Mouse (Mus musculus) mesoderm, embryonic 11.5 days (tissue): ENCODE measurements around the gene Rhox2e.
"Not testable (repeated sequence)": the region's sequence is repeated elsewhere in the genome, so short reads cannot be mapped to it uniquely, and the experiment has no call there.

Experiments
- DNase-seq: peaks from one replicate; pipeline ENCODE4 v3.0.0-alpha.2; 2012; ENCODE audit warnings: low read depth, low spot score

The Rhox2e gene

GRCm38 (mm10) chrX:37530152-37530551 is at the start of gene Rhox2e:
TSS of gene Rhox2e (plus strand) at chrX:37530452.
- DNase-seq: not testable (repeated sequence)

DNA sequence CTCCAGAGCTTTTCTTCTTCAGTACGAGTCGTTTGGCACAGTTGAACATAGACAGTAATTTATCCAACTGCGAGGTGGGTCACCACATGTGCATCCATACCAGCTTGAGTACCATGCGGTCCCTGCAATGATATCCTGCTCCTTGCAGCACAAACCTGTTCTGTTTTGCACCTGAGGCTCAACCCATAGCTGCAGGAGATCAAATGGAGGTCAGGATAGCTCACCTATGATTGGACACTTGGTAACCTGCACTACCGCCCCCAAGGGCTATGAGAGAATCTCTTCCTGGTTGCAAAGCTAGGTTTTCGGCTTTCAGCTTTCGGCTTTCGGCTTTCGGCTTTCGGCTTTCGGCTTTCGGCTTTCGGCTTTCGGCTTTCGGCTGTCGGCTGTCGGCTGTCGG is 16.2 kb upstream of the Rhox2e start, which contains the start of gene Rhox4d:
Gene Rhox4d (plus strand): TSS at position 301 of the 400 bp plus-strand sequence.
- DNase-seq: not testable (repeated sequence)

DNA sequence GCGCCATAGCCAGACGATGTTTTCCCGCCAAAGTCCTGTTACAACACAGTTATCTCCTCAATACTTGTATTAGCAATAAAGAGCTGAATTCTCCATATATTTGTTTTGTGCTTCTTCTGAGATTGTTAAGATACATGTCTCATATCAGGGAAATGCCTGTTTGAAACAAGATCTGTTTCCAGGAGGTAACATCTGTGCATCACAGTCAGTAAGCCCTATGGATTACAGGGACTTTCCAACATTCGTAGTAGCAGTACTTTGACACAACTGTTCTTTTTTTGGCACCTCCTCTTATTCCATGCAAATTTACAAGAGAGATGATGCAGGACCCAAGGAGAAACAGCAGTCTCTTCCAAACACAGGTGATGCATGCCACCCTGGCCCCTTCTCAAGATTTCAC is 11.5 kb downstream of the Rhox2e start, which contains the start of gene Rhox3e:
Gene Rhox3e (plus strand): TSS at position 301 of the 400 bp plus-strand sequence.
- DNase-seq: not testable (repeated sequence)

DNA sequence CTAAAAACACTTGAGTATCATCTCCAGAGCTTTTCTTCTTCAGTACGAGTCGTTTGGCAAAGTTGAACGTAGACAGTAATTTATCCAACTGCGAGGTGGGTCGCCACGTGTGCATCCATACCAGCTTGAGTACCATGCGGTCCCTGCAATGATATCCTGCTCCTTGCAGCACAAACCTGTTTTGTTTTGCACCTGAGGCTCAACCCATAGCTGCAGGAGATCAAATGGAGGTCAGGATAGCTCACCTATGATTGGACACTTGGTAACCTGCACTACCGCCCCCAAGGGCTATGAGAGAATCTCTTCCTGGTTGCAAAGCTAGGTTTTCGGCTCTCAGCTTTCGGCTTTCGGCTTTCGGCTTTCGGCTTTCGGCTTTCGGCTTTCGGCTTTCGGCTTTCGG is 26.9 kb downstream of the Rhox2e start, which contains the start of gene Rhox4e:
Gene Rhox4e (plus strand): TSS at position 301 of the 400 bp plus-strand sequence.
- not testable (repeated sequence) for DNase-seq

DNA sequence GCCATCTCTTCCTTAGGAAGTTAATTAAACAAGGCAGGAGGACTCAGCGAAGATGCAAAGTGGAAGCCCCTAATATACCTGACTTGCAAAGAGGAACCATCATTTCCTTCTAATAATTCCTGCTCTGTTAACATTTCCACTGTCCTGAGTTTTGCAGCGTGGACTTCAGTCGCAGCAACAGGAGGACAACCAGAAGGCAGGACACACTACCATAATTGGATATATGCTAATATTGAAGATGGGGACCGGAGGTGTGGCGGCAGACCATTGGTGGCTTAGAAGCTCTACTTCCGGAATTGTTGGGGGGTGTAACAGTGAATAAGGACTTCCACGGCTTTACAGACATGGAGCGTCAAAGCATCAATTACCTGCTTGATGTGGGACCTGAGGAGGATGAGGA is 40.9 kb downstream of the Rhox2e start, which contains the start of gene Rhox2f:
Gene Rhox2f (plus strand): TSS at position 301 of the 400 bp plus-strand sequence.
- DNase-seq: not testable (repeated sequence)

DNA sequence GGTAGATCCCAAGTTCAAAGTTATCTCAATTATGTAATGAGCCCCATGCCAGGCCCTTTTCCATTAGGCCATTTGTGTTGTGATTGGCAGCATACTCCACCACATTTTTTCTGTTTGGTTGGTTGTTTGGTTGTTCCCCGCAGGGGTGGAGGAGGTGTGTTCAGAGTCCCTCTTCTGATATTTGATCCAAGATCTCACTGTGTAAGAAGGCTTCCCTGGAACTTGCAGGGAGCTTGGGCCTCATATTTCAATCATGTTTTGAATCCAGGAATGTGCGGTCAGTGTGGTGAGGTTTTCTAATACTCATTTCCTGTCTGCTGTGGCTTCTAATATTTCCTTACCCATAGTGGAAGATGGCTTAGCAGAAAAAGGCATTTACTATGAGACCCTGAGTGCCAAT is 42.4 kb downstream of the Rhox2e start:
- not testable (repeated sequence) for DNase-seq

DNA sequence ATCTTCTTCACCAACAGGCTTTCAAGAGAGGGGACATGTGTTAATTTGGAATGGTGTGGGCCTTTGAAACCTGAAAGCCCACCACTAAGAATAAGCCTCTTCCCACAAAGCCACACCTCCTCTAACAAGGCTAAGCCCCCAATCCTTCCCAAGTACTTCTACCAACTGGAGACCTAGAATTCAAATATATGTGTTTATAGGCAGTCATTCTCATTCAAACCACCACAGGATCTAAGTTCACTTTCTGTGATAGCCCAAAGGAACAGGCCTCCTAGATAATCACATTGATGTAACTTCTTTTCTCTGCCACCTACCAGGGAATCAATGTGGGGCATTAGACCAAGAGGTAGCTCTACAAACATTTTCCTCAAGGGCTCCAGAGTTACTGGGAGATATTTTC is 50.4 kb downstream of the Rhox2e start, which contains the start of gene Rhox3f:
Gene Rhox3f (plus strand): TSS at position 301 of the 400 bp plus-strand sequence.
- not testable (repeated sequence) for DNase-seq
